In genomic region chr11:58302774-58303445, GRCm38 (mm10) we compare ENCODE assay signal across 8 mouse cellular contexts. TPM values are rescaled to one million over a fixed set of nuclear protein-coding genes. Genes with fewer than 3 reads are reported as not detected.
DNase-seq lines count a peak whose midpoint lies in the region; ATAC-seq and TF ChIP-seq lines count a peak whose summit lies in the region.

No protein-coding gene starts in this region.

- H3K4me1 ChIP-seq in lung, adult 2 months (ENCODE audit: control insufficient read depth, insufficient read depth, low read length) = peaks cover 8% of the 10 kb centered on the region
- H3K4me1 ChIP-seq in embryonic facial prominence, embryonic 13.5 days = peaks cover 21% of the 10 kb centered on the region
- H3K4me1 ChIP-seq in limb, embryonic 11.5 days (ENCODE audit: control insufficient read depth, insufficient read depth, low read length) = peaks cover 2% of the 10 kb centered on the region; the same call in 1 of the 2 replicates

- no peak for TF ChIP-seq POLR2A in lung, adult 2 months (IDR thresholded peaks at IDR 0.05; ENCODE audit: borderline replicate concordance, extremely low read depth, low read depth, low read length)

- no peak for DNase-seq in lung, adult 2 months
- DNase-seq in lung, postnatal 14 days = no peak
- no peak for DNase-seq in limb, embryonic 11.5 days (ENCODE audit: low spot score)
- no peak for DNase-seq in left cerebral cortex, postnatal 4 days
- DNase-seq in right cerebral cortex, postnatal 10 days (ENCODE audit: low spot score in 2 of 2) = no peak
- no peak for DNase-seq in B cell, adult 2 months

- TF ChIP-seq CTCF in lung, adult 2 months (IDR thresholded peaks at IDR 0.05; ENCODE audit: insufficient read depth, low read length) = no peak

- no peaks in the 10 kb centered on the region for H3K9me3 ChIP-seq in embryonic facial prominence, embryonic 13.5 days
- H3K9me3 ChIP-seq in limb, embryonic 11.5 days (ENCODE audit: control insufficient read depth, low read length) = no peaks in the 10 kb centered on the region

- H3K4me2 ChIP-seq in embryonic facial prominence, embryonic 13.5 days = peak overlapping the region; percentile 60
- peak overlapping the region; percentile 51 for H3K4me2 ChIP-seq in limb, embryonic 11.5 days (ENCODE audit: low read depth, severe bottlenecking)

- H3K4me3 ChIP-seq in lung, adult 2 months (replicated peaks; ENCODE audit: extremely low read depth, low read depth, low read length) = peak overlapping the region; percentile 75
- H3K4me3 ChIP-seq in embryonic facial prominence, embryonic 13.5 days = peak overlapping the region; percentile 61
- peak overlapping the region; percentile 55 for H3K4me3 ChIP-seq in limb, embryonic 11.5 days (ENCODE audit: low read depth, low read length)

- 2% methylated on average over 26 of the region's 26 CpGs for WGBS in lung, adult 2 months
- WGBS in embryonic facial prominence, embryonic 13.5 days = under 1% methylated on average over 26 of the region's 26 CpGs
- under 1% methylated on average over 26 of the region's 26 CpGs for WGBS in limb, embryonic 11.5 days

- no peaks in the 10 kb centered on the region for H3K36me3 ChIP-seq in embryonic facial prominence, embryonic 13.5 days
- no peaks in the 10 kb centered on the region for H3K36me3 ChIP-seq in limb, embryonic 11.5 days (ENCODE audit: control insufficient read depth, insufficient read depth, low read length)

- H3K9ac ChIP-seq in embryonic facial prominence, embryonic 13.5 days = peak overlapping the region; percentile 78
- peak overlapping the region; percentile 55 for H3K9ac ChIP-seq in limb, embryonic 11.5 days (ENCODE audit: low read length)

- H3K27me3 ChIP-seq in embryonic facial prominence, embryonic 13.5 days = no peaks in the 10 kb centered on the region
- H3K27me3 ChIP-seq in limb, embryonic 11.5 days (ENCODE audit: control insufficient read depth, insufficient read depth, low read length) = no peaks in the 10 kb centered on the region

- ATAC-seq in embryonic facial prominence, embryonic 13.5 days (ENCODE audit: insufficient number of reproducible peaks, insufficient read depth, low FRiP score, low TSS enrichment, low read depth) = peak; percentile 44; the same call in 1 of the 2 replicates
- peak; percentile 51 for ATAC-seq in limb, embryonic 11.5 days (ENCODE audit: insufficient number of reproducible peaks, low FRiP score, low TSS enrichment, low read depth)
- peak; percentile 3; the same call in 1 of the 2 replicates for ATAC-seq in neutrophil, adult 5-6 weeks (ENCODE audit: extremely low read depth, insufficient number of reproducible peaks, low FRiP score, poor library complexity, severe bottlenecking)

- H3K27ac ChIP-seq in embryonic facial prominence, embryonic 13.5 days = peak overlapping the region; percentile 96
- peak overlapping the region; percentile 65 for H3K27ac ChIP-seq in limb, embryonic 11.5 days (replicated peaks; ENCODE audit: low read depth, low read length)

- intact Hi-C loops in left cerebral cortex, postnatal 4 days (cut with DNase I) = loop anchor here (5.0 kb wide), 1 partner anchor 126 kb away; no protein-coding TSS in a partner anchor

RNA-seq across cellular contexts. Expression of gene Zfp692, which starts 4.0 kb away (rescaled TPM):
- polyA plus RNA-seq in lung, adult 2 months (2012; rRNA removed) = 17.0 and 24.1 TPM in 2 replicates
- 30.6 and 31.4 TPM in 2 replicates for polyA plus RNA-seq in embryonic facial prominence, embryonic 13.5 days (2015; fragmentation: Nextera tagmentation; extraction: Ambion mirVana)
- 12.5 and 14.2 TPM in 2 replicates for polyA plus RNA-seq in limb, embryonic 11.5 days (2014; fragmentation: Nextera tagmentation; extraction: Ambion mirVana)
- 18.3 and 21.7 TPM in 2 replicates for total RNA-seq in neutrophil, adult 5-6 weeks (2017)
- total RNA-seq in left cerebral cortex, postnatal 4 days (2021) = 10 to 100 TPM; 30.4 to 32.2 TPM

RNA-seq across cellular contexts. Expression of gene Zfp672, which starts 27.2 kb away (rescaled TPM):
- polyA plus RNA-seq in lung, adult 2 months (2012; rRNA removed) = 30.2 and 30.6 TPM in 2 replicates
- 41.2 and 41.9 TPM in 2 replicates for polyA plus RNA-seq in embryonic facial prominence, embryonic 13.5 days (2015; fragmentation: Nextera tagmentation; extraction: Ambion mirVana)
- 24.6 and 28.2 TPM in 2 replicates for polyA plus RNA-seq in limb, embryonic 11.5 days (2014; fragmentation: Nextera tagmentation; extraction: Ambion mirVana)
- total RNA-seq in neutrophil, adult 5-6 weeks (2017) = 27.3 and 36.1 TPM in 2 replicates
- total RNA-seq in left cerebral cortex, postnatal 4 days (2021) = 10 to 100 TPM; 43.5 TPM

RNA-seq across cellular contexts. Expression of gene Sh3bp5l, which starts 27.6 kb away (rescaled TPM):
- 29.4 and 36.5 TPM in 2 replicates for polyA plus RNA-seq in lung, adult 2 months (2012; rRNA removed)
- polyA plus RNA-seq in embryonic facial prominence, embryonic 13.5 days (2015; fragmentation: Nextera tagmentation; extraction: Ambion mirVana) = 33.4 and 34.6 TPM in 2 replicates
- polyA plus RNA-seq in limb, embryonic 11.5 days (2014; fragmentation: Nextera tagmentation; extraction: Ambion mirVana) = 27.0 and 27.7 TPM in 2 replicates
- 20.5 and 34.0 TPM in 2 replicates for total RNA-seq in neutrophil, adult 5-6 weeks (2017)
- 10 to 100 TPM; 44.2 to 48.8 TPM for total RNA-seq in left cerebral cortex, postnatal 4 days (2021)

RNA-seq across cellular contexts. Expression of gene 4930438A08Rik, which starts 28.3 kb away (rescaled TPM):
- 0.12 TPM in 1 of 2 replicates, not detected in the other for polyA plus RNA-seq in lung, adult 2 months (2012; rRNA removed)
- polyA plus RNA-seq in embryonic facial prominence, embryonic 13.5 days (2015; fragmentation: Nextera tagmentation; extraction: Ambion mirVana) = not detected in 2 replicates
- polyA plus RNA-seq in limb, embryonic 11.5 days (2014; fragmentation: Nextera tagmentation; extraction: Ambion mirVana) = not detected in 2 replicates
- 0.98 TPM in 1 of 2 replicates, not detected in the other for total RNA-seq in neutrophil, adult 5-6 weeks (2017)
- total RNA-seq in left cerebral cortex, postnatal 4 days (2021) = not detected
